Mouse (Mus musculus) layer of hippocampus, adult 9-10 months (tissue): ENCODE data around the gene Gnai2.
"Not testable (repeated sequence)": the region's sequence is repeated elsewhere in the genome, so short reads cannot be mapped to it uniquely, and the experiment has no call there.

ENCODE experiments used
- DNase-seq: peaks from one replicate; pipeline ENCODE4 v3.0.0; 2022; ENCODE audit warnings: low spot score

The Gnai2 gene

DNA sequence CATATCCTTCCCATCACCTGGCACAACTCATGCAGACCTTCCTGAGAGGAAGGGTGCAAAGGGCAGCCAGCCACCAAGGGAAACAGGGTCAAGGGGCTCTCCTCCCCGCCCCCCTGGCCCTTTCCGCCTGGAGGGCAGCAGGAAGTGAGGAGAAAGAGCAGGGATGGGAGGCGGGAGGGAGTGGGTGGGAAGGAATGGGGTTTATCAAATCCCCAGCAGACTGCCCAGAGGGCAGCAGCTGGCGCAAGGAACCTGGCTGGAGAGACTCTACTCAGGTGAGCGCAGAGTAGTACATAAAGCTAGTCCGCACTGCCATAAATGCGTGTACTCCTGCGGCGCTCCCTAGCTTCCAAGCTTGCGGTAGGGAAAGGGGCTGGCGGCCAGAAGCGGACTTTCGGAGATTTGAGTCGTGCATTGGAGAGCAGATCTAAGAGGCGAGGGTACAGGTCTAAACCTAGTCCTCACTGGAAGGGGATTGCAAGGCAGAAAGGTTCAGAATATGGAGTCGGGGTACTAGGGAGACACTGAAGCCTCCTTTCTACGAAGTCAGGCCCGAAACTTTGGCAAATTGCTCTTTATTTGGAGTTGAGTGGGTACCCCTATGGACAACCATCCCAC lies 67.4 kb downstream of the Gnai2 start, which contains the start of gene Hyal2:
Hyal2 (plus strand) TSS at position 244 of the 618 bp plus-strand sequence.
- no peak for DNase-seq

DNA sequence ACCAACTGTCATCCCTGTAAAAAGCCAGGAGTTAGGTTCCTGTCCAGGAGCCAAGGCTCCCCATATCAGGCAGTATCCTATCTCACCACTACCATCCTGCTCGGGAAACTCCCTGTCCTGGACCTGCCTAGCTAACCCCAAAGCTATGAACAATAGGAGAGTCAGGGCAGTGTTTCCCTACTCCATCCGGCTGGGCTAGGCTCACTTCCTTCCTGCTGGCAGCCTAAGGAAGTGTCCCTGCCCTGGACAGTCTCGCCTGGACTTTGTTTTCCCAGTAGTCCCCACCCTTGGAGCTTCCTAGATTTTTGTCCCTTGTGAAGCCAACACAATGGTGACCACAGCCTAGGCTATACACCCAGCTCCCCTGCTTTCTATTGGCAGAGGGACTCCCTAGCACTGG lies 68.3 kb downstream of the Gnai2 start:
- no peak for DNase-seq

DNA sequence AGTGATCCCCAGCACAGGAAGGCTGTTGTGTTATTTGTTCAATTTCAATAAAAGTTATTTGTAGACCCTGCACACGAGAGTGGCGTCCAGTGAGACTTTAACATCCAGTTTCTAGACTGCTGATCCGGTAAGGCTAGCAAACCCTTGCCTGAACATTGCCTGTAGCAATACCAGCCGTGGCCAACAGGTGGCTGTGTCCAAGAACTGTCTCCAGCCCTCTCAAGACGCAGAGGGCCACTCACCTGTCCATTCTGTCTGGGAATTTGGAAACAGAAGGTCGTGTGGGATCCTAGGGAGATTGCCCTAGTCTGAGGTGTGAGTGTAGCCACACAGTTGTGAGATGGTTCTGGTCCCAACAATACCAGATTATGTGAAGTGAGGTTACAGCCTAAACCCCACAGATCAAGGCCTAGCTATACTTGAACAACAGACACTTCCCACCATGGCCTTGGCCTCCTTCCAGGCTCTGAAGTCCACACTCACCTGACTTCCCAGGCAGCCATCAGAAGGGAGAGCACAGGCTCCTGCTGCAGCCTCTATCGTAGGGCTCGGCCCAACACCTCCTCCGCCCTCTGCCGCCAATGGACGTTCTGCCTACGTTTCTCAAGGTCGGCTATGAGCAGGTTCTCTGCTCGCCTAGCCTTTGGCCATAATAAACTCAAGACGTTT lies 69.0 kb downstream of the Gnai2 start:
- no peak for DNase-seq

DNA sequence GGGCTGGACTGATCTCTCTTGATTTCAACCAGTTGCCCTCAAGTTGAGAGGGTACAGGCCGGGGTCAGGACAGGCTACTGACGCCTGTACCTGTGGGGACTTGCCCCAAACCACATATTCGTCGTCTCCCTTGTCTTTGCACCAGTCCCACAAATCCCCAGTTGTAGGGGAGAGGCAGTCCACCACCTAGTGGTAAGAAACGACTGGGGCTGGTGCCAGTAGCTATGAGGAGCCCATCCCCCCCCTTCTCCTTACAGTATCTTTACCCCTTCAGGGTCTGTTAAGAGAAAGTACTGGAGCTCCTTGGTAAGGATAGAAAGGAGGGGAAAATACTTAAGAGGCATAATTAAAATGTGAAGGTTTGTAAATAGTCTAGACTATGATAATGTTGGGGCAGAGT lies 69.6 kb downstream of the Gnai2 start:
- not testable (repeated sequence) for DNase-seq
